Mouse (Mus musculus) lung, adult 18-20 months (tissue): ENCODE results near the gene Samd9l.
"Not testable (repeated sequence)": the region's sequence is repeated elsewhere in the genome, so short reads cannot be mapped to it uniquely, and the experiment has no call there.

Source experiments
- DNase-seq, 2 experiments: peaks; one replicate each; pipeline ENCODE4 v3.0.0; 2022; ENCODE audit warnings: mixed read lengths in 2 of 2

The Samd9l gene

GRCm38 (mm10) chr6:3341479-3341878, 57.9 kb downstream of the Samd9l start:
- DNase-seq = no peak

GRCm38 (mm10) chr6:3340928-3341327, 58.4 kb downstream of the Samd9l start:
- DNase-seq = not testable (repeated sequence)

DNA sequence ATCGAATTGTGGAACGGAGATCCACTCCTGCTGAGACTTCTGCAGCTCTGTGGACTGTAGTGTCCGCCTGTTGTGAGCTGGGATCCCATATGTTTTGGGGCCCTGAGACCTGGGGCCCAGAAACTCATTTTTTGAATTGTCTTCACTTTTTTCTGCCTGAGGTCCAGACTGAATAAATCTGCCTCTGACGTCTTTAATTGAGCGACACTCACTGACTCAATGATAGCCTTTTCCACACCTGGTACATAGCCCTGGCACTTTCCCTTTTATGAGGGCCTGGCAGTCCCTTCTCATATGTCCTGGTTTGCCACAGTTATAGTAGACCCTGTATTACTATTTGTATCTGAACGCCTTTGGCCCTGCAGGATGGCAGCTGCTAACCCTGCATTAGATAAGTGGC, 60.2 kb downstream of the Samd9l start:
- DNase-seq = not testable (repeated sequence)
